Mouse (Mus musculus) neural tube, embryonic 14.5 days (tissue): ENCODE measurements at regions not wholly inside any gene's neighbourhood (a gene's known extent, or its start where the extent isn't known, plus 50 kb on each side); places are given as distances from the start of the nearest gene placed in this dataset.

ENCODE experiments used
- ATAC-seq: fragments of 200-750 bp; cut with Nextera tagmentation; 2 replicates; pipeline ENCODE4 v1.8.0; 2017; ENCODE audit warnings: low read depth, mild to moderate bottlenecking, moderate TSS enrichment, moderate library complexity
- H3K27ac ChIP-seq: fragments of 300-500 bp; sonication (generic); 2 replicates; pipeline ENCODE4 v1.5.1; 2014; ENCODE audit warnings: low read depth, mild to moderate bottlenecking, control low read depth, low read length, moderate library complexity, mixed read lengths
- H3K27me3 ChIP-seq: fragments of 300-500 bp; sonication (generic); 2 replicates; pipeline ENCODE4 v1.6.1; 2014; ENCODE audit warnings: low read length; ENCODE audit not compliant: control insufficient read depth, insufficient read depth
- H3K36me3 ChIP-seq: fragments of 300-500 bp; sonication (generic); 2 replicates; pipeline ENCODE4 v1.6.1; 2014; ENCODE audit warnings: low read length, mixed read lengths; ENCODE audit not compliant: control insufficient read depth, insufficient read depth
- H3K4me1 ChIP-seq: fragments of 300-500 bp; sonication (generic); 2 replicates; pipeline ENCODE4 v1.6.1; 2014; ENCODE audit warnings: low read length; ENCODE audit not compliant: control insufficient read depth, insufficient read depth
- H3K4me2 ChIP-seq: fragments of 300-500 bp; sonication (generic); 2 replicates; pipeline ENCODE4 v1.6.1; 2014; ENCODE audit warnings: mild to moderate bottlenecking, low read depth, low read length, control low read depth
- H3K4me3 ChIP-seq: fragments of 300-500 bp; sonication (generic); 2 replicates; pipeline ENCODE4 v1.5.1; 2014; ENCODE audit warnings: low read depth, low read length, control low read depth, mixed read lengths
- H3K9ac ChIP-seq: fragments of 300-500 bp; sonication (generic); replicated peaks from 2 replicates; pipeline ENCODE4 v1.6.1; 2014; ENCODE audit warnings: low read depth, mild to moderate bottlenecking, control low read depth, low read length, mixed read lengths
- H3K9me3 ChIP-seq: fragments of 300-500 bp; sonication (generic); 2 replicates; pipeline ENCODE4 v1.6.1; 2016; ENCODE audit warnings: low read length; ENCODE audit not compliant: control insufficient read depth
- WGBS: fragments of 180-500 bp; shearing (Covaris S2); extraction: QIAGEN DNeasy Blood & Tissue Kit; methylation state at CpG from one replicate; pipeline ENCODE4 v1.1.7; 2014; 5-methylcytosine and 5-hydroxymethylcytosine counted together

DNA sequence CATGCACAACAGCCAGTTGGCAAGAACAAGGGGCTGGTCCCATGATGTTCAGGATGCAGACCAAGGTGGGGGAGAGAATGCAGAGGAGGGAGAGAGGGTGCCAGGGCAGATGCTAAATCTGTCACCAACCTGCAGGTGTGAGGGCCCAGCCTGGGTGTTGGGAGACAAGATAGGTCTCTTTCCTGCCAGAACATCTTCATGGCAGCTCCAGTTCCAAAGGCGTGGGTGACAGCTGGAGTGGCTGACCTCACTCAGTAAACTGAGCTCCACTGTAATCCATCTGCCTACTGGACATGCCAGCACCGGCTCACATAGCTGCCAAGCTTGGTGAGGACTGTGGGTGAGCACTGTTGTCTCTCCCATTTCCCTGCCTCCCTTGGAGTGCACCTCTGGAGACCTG is 129.9 kb downstream of the Ndufa10 start:
- WGBS = 93% methylated on average over 2 of the region's 2 CpGs
- H3K27ac ChIP-seq = no peak overlapping the region
- ATAC-seq = no peak

DNA sequence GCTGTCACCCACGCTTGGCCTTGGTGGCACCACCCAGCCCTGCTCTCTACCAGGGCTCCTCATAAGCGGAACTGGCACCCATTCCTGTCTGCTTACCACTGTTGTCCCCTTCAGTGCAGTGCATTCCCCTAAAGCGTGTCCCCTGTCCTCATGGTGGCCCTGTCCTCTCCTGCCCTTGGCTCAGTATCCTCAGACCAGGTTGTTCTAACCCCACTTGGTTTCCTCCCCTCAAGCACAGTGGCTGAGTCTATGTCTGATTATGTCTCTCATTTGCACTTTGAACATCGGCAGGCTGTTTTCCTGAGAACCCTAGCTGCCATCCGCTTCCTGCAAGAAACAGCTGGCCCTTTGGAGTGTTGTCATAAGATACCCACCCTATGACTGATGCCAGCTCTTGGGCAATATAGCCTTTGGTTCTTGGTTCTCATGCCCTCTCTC is 130.5 kb downstream of the Ndufa10 start:
- 93% methylated on average over 5 of the region's 5 CpGs for WGBS
- Histone ChIP-seq H3K27ac (no peak overlapping the region), H3K36me3 (no peaks in the 10 kb centered on the region), H3K9me3 (no peaks in the 10 kb centered on the region), H3K27me3 (no peaks in the 10 kb centered on the region), H3K4me3 (no peak overlapping the region), H3K4me2 (no peak overlapping the region), H3K9ac (no peak overlapping the region), H3K4me1 (no peaks in the 10 kb centered on the region)
- no peak for ATAC-seq

More for the DNA sequence above, 129.9 kb downstream of the Ndufa10 start:
- Histone ChIP-seq H3K9ac (no peak overlapping the region), H3K9me3 (no peaks in the 10 kb centered on the region), H3K27me3 (no peaks in the 10 kb centered on the region), H3K4me3 (no peak overlapping the region), H3K4me1 (no peaks in the 10 kb centered on the region), H3K4me2 (no peak overlapping the region), H3K36me3 (no peaks in the 10 kb centered on the region)

- Histone ChIP-seq H3K4me2 (no peak overlapping the region), H3K27me3 (no peaks in the 10 kb centered on the region), H3K9ac (no peak overlapping the region), H3K4me1 (no peaks in the 10 kb centered on the region), H3K9me3 (no peaks in the 10 kb centered on the region), H3K27ac (no peak overlapping the region), H3K4me3 (no peak overlapping the region), H3K36me3 (no peaks in the 10 kb centered on the region)
- WGBS = 92% methylated on average over 12 of the region's 12 CpGs
- no peak for ATAC-seq
These were observed 131.7 kb downstream of the Ndufa10 start for GRCm38 (mm10) chr1:92341846-92342540.

DNA sequence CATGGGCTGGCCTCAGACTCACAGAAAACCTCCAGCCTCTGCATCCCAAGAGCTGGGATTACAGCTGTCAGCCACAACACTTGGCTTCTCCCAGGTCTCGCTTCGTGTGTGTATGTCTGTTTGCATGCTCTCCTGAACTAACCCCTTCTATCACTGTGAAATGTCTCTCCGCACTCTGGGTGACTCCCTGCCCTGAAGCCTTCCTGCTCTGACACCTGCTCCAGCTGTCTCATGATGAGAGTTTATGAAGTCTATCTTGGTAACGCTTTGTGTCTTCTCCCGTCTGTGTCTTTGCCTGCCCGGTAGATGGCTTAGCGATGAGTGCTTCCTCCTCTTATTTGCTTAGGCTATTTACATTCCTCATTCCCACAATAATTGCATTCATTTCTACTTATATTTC is 133.0 kb downstream of the Ndufa10 start:
- H3K4me3 ChIP-seq = no peak overlapping the region
- no peak overlapping the region for H3K9ac ChIP-seq
- H3K36me3 ChIP-seq = no peaks in the 10 kb centered on the region
- no peak overlapping the region for H3K4me2 ChIP-seq
- 84% methylated on average over 7 of the region's 7 CpGs for WGBS
- no peaks in the 10 kb centered on the region for H3K27me3 ChIP-seq
- no peaks in the 10 kb centered on the region for H3K9me3 ChIP-seq
- no peak for ATAC-seq
- H3K4me1 ChIP-seq = no peaks in the 10 kb centered on the region
- H3K27ac ChIP-seq = no peak overlapping the region

GRCm38 (mm10) chr1:92338589-92338988 is 135.1 kb downstream of the Ndufa10 start:
- Histone ChIP-seq H3K27ac (no peak overlapping the region), H3K4me2 (no peak overlapping the region), H3K27me3 (no peaks in the 10 kb centered on the region), H3K9ac (no peak overlapping the region), H3K9me3 (no peaks in the 10 kb centered on the region), H3K4me1 (no peaks in the 10 kb centered on the region), H3K36me3 (no peaks in the 10 kb centered on the region), H3K4me3 (no peak overlapping the region)
- ATAC-seq = no peak
- 93% methylated on average over 1 of the region's 1 CpGs for WGBS

DNA sequence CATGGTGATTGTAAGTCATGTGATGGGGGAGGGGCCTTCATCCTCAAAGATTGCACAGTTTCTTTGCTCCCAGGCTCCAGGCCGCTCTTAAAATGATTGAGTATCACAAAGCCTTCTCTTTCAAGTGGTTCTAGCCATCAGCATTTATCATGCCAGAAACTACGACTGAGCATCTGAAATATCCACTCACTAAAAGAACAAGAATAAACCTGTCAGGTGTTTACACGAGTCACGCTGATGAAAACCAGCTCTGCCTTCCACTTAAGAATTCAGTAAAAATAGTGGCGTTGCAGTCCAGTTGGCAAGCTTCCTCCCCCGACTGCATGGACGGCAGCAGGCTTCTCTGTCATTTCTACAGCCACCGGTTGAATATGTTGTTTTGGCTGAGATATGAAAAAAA is 136.2 kb downstream of the Ndufa10 start:
- H3K27me3 ChIP-seq = no peaks in the 10 kb centered on the region
- H3K4me3 ChIP-seq = no peak overlapping the region
- no peaks in the 10 kb centered on the region for H3K9me3 ChIP-seq
- WGBS = 75% methylated on average over 8 of the region's 8 CpGs
- no peak overlapping the region for H3K9ac ChIP-seq
- no peak overlapping the region for H3K4me2 ChIP-seq
- ATAC-seq = no peak
- H3K27ac ChIP-seq = no peak overlapping the region
- H3K4me1 ChIP-seq = no peaks in the 10 kb centered on the region
- no peaks in the 10 kb centered on the region for H3K36me3 ChIP-seq

- Histone ChIP-seq H3K4me3 (no peak overlapping the region), H3K36me3 (no peaks in the 10 kb centered on the region), H3K4me2 (no peak overlapping the region), H3K27me3 (no peaks in the 10 kb centered on the region), H3K9ac (no peak overlapping the region), H3K27ac (no peak overlapping the region), H3K4me1 (no peaks in the 10 kb centered on the region), H3K9me3 (no peaks in the 10 kb centered on the region)
- 87% methylated on average over 7 of the region's 7 CpGs for WGBS
- ATAC-seq = no peak
These were observed 136.7 kb upstream of the Hdac4 start for GRCm38 (mm10) chr1:92332248-92332584.

GRCm38 (mm10) chr1:92331559-92332247 is 136.2 kb upstream of the Hdac4 start:
- 84% methylated on average over 5 of the region's 5 CpGs for WGBS
- ATAC-seq = no peak
- no peak overlapping the region for H3K4me2 ChIP-seq
- H3K9ac ChIP-seq = no peak overlapping the region
- no peaks in the 10 kb centered on the region for H3K36me3 ChIP-seq
- H3K27me3 ChIP-seq = no peaks in the 10 kb centered on the region
- H3K9me3 ChIP-seq = no peaks in the 10 kb centered on the region
- no peak overlapping the region for H3K27ac ChIP-seq
- no peaks in the 10 kb centered on the region for H3K4me1 ChIP-seq
- no peak overlapping the region for H3K4me3 ChIP-seq

- H3K27ac ChIP-seq = no peak overlapping the region
- no peaks in the 10 kb centered on the region for H3K9me3 ChIP-seq
- H3K4me1 ChIP-seq = no peaks in the 10 kb centered on the region
- H3K36me3 ChIP-seq = no peaks in the 10 kb centered on the region
- H3K4me2 ChIP-seq = no peak overlapping the region
- no peak overlapping the region for H3K9ac ChIP-seq
- no peaks in the 10 kb centered on the region for H3K27me3 ChIP-seq
- no peak overlapping the region for H3K4me3 ChIP-seq
- no peak for ATAC-seq
- 84% methylated on average over 5 of the region's 5 CpGs for WGBS
These were observed 134.7 kb upstream of the Hdac4 start for GRCm38 (mm10) chr1:92330181-92330580.
